Mouse (Mus musculus) cortical plate, adult 2 months (tissue): ENCODE results near the gene H2-T23. TPM values are rescaled to one million over a fixed set of nuclear protein-coding genes. Genes with fewer than 3 reads are reported as not detected.
A peak's percentile ranks its signal among the peaks of the same experiment; 100 is the strongest.

Source experiments
- H3K27ac ChIP-seq: fragments of 200-500 bp; 2 replicates; pipeline ENCODE4 v1.5.1; 2012; ENCODE audit warnings: low read length, control low read depth, inconsistent platforms; ENCODE audit not compliant: insufficient read depth
- H3K4me1 ChIP-seq: fragments of 200-500 bp; 2 replicates; pipeline ENCODE4 v1.6.1; 2011; ENCODE audit warnings: low read length; ENCODE audit not compliant: control insufficient read depth, insufficient read depth
- H3K4me3 ChIP-seq: fragments of 200-500 bp; 2 replicates; pipeline ENCODE4 v1.5.1; 2011; ENCODE audit warnings: mild to moderate bottlenecking, low read length, control low read depth; ENCODE audit not compliant: insufficient read depth
- CTCF ChIP-seq: fragments of 200-500 bp; IDR thresholded peaks from 2 replicates; pipeline ENCODE4 v1.5.1; 2011; ENCODE audit warnings: mild to moderate bottlenecking, control low read depth, low read length; ENCODE audit not compliant: insufficient read depth; ENCODE audit errors: extremely low read depth
- POLR2A ChIP-seq: fragments of 200-500 bp; IDR thresholded peaks from 2 replicates; pipeline ENCODE4 v1.6.1; 2011; ENCODE audit warnings: mild to moderate bottlenecking, low read length, control low read depth; ENCODE audit not compliant: insufficient read depth; ENCODE audit errors: extremely low read depth
- polyA plus RNA-seq: library from polyadenylated mRNA; depleted of rRNA; stranded (reverse); fragments of >200 nt; gene quantifications from 2 replicates; pipeline ENCODE4 v1.2.3, GENCODE M21; 2012

H2-T23 gene
- polyA plus RNA-seq, 1 experiment = 27.6 TPM

- TF ChIP-seq CTCF = no peak
- no peak for TF ChIP-seq POLR2A
- Histone ChIP-seq H3K27ac (no peak overlapping the region), H3K4me3 (no peak overlapping the region), H3K4me1 (peaks cover 5% of the 10 kb centered on the region)
Measured at GRCm38 (mm10) chr17:36001121-36001897, 31.3 kb downstream of the H2-T23 start.

GRCm38 (mm10) chr17:36000349-36000748 lies 32.3 kb downstream of the H2-T23 start:
- Histone ChIP-seq H3K4me1 (peaks cover 5% of the 10 kb centered on the region), H3K4me3 (no peak overlapping the region), H3K27ac (no peak overlapping the region)
- TF ChIP-seq POLR2A = no peak
- TF ChIP-seq CTCF = no peak

- TF ChIP-seq POLR2A = no peak
- TF ChIP-seq CTCF = no peak
- Histone ChIP-seq H3K27ac (no peak overlapping the region), H3K4me3 (no peak overlapping the region), H3K4me1 (peaks cover 5% of the 10 kb centered on the region)
Measured at GRCm38 (mm10) chr17:35999356-35999755, 33.3 kb downstream of the H2-T23 start.

GRCm38 (mm10) chr17:35998545-35999305 lies 33.9 kb downstream of the H2-T23 start:
- no peak for TF ChIP-seq CTCF
- TF ChIP-seq POLR2A = no peak
- H3K27ac ChIP-seq = no peak overlapping the region

GRCm38 (mm10) chr17:35997713-35998510 lies 34.7 kb downstream of the H2-T23 start:
- Histone ChIP-seq H3K4me3 (no peak overlapping the region), H3K27ac (no peak overlapping the region), H3K4me1 (peaks cover 3% of the 10 kb centered on the region)

More at GRCm38 (mm10) chr17:35998545-35999305, 33.9 kb downstream of the H2-T23 start:
- no peak overlapping the region for H3K4me3 ChIP-seq
- H3K4me1 ChIP-seq = peaks cover 5% of the 10 kb centered on the region

GRCm38 (mm10) chr17:35996949-35997348 lies 35.7 kb downstream of the H2-T23 start:
- Histone ChIP-seq H3K4me3 (no peak overlapping the region), H3K4me1 (no peaks in the 10 kb centered on the region; the same call in 1 of the 2 replicates), H3K27ac (no peak overlapping the region)
- TF ChIP-seq POLR2A (no peak), CTCF (peak; percentile 99)

More at GRCm38 (mm10) chr17:35997713-35998510, 34.7 kb downstream of the H2-T23 start:
- no peak for TF ChIP-seq CTCF
- TF ChIP-seq POLR2A = no peak

GRCm38 (mm10) chr17:35994879-35995240 lies 37.8 kb downstream of the H2-T23 start:
- Histone ChIP-seq H3K4me3 (peak overlapping the region; percentile 77), H3K27ac (no peak overlapping the region), H3K4me1 (no peaks in the 10 kb centered on the region; the same call in 1 of the 2 replicates)
- TF ChIP-seq CTCF (no peak), POLR2A (no peak)

- Histone ChIP-seq H3K4me1 (no peaks in the 10 kb centered on the region; the same call in 1 of the 2 replicates), H3K4me3 (peak overlapping the region; percentile 77), H3K27ac (peak overlapping the region; percentile 36; the same call in 1 of the 2 replicates)
- no peak for TF ChIP-seq CTCF
- TF ChIP-seq POLR2A = peak; percentile 97
Measured at GRCm38 (mm10) chr17:35994175-35994878, 38.3 kb downstream of the H2-T23 start.
